Mouse (Mus musculus) thymus, adult 2 months (tissue): ENCODE measurements at regions not wholly inside any gene's neighbourhood (a gene's known extent, or its start where the extent isn't known, plus 50 kb on each side); places are given as distances from the start of the nearest gene placed in this dataset.

Source experiments
- CTCF ChIP-seq: fragments of 200-500 bp; IDR thresholded peaks from 2 replicates; pipeline ENCODE4 v1.5.1; 2012; ENCODE audit warnings: mild to moderate bottlenecking, control low read depth, low read length, moderate library complexity, borderline replicate concordance; ENCODE audit not compliant: control insufficient read depth, poor library complexity, insufficient read depth; ENCODE audit errors: extremely low read depth
- POLR2A ChIP-seq: fragments of 200-500 bp; IDR thresholded peaks from 2 replicates; pipeline ENCODE4 v1.6.1; 2012; ENCODE audit warnings: mild to moderate bottlenecking, low read length, control low read depth, moderate library complexity; ENCODE audit not compliant: control insufficient read depth, poor library complexity, insufficient read depth; ENCODE audit errors: extremely low read depth

DNA sequence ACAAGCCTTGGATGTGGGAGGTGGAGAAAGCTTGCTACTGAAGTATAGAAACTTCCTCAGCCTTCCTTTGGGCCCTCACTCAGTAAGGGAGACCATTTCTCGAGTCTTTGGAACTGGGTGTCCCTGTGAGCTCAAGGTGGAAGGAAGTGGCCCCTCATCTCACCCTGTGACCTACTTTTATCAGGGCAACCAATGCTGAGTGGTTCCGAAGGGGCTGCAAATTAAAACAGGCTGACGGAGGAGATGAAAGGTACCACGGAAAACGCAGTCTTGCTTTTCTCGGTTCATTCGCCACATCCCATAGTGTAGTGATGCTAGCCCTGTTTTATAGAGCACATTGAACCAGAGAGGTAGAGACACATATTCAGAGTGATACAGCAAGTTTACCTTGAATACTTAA, 399.6 kb upstream of the Zmiz1 start:
- TF ChIP-seq POLR2A (no peak), CTCF (no peak)
